Mouse (Mus musculus) spleen, adult 10 weeks (tissue): ENCODE data around the gene Ubash3b. TPM values are rescaled to one million over a fixed set of nuclear protein-coding genes. Genes with fewer than 3 reads are reported as not detected.

Source experiments
- polyA plus RNA-seq: library from polyadenylated mRNA; stranded (reverse); fragments of 350-450 nt; fragmentation: Illumina TruSeq; extraction: RNeasy Lipid Tissue Mini Kit (QIAGEN cat#74804); gene quantifications from one replicate; pipeline ENCODE4 v1.2.3, GENCODE M21; 2015; ENCODE audit warnings: low replicate concordance; ENCODE audit not compliant: insufficient read depth

The Ubash3b gene
- 13.9 TPM for polyA plus RNA-seq

GRCm38 (mm10) chr9:41161413-41161812 is at the start of gene Ubash3b:
TSS of gene Ubash3b (minus strand) at chr9:41161697.

GRCm38 (mm10) chr9:41004415-41004814 is 157.1 kb downstream of the Ubash3b start, which contains the start of gene Crtam:
TSS of gene Crtam (minus strand) at chr9:41004628.

DNA sequence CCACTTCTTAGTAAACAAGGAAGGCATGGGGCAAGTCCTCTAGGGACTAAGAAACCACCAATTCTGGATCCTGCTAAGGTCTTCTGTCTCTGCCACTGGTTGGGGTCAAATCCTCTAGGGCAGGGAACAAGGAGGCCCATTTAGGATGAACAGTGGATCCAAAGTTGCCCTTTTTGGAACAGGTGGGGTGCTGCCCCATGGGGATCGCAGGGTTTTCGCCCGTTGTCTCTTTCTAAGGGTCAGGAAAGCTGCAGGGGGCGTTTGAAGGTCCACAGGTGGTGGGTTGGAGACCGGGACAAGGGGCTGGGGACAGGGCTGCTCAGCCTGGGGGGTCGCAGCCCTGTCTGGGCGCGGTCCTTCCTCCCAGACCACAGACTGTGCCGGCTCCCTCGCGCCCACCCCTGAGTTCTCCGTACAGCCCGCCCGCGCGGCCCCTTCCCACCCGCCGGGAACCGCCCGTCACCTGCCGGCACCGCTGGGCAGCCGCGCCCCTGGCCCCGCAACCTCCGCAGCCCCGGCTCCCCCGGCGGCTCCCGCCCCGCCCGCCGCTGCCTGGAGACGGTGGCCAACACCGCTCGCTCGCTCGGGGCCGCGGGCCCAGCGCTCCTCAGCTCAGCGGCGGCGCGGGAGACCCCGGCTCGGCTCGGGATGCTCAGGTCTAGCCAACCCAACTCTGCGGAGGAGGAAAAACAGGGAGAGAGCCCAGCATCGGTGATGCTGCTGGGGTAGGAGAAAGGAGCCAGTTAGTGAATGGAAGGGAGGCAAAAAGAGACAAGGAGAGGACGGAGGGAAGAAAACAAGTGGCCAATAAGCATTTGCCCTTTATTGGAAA is 197.7 kb downstream of the Ubash3b start, which contains the start of gene Jhy:
Jhy (minus strand) TSS at position 533 of the 832 bp plus-strand sequence.

Other genes starting within 250 kb of the Ubash3b start
- gene Jhy, start 197.6 kb downstream of the Ubash3b start, polyA plus RNA-seq, result not detected
- 6.9 TPM for gene Crtam, start 157.1 kb downstream of the Ubash3b start, polyA plus RNA-seq